Mouse (Mus musculus) cerebellum, adult 9-11 months (tissue): ENCODE data around the gene Gna12.

Source experiments
- DNase-seq: peaks from one replicate; pipeline ENCODE4 v3.0.0; 2022

Gna12 gene

DNA sequence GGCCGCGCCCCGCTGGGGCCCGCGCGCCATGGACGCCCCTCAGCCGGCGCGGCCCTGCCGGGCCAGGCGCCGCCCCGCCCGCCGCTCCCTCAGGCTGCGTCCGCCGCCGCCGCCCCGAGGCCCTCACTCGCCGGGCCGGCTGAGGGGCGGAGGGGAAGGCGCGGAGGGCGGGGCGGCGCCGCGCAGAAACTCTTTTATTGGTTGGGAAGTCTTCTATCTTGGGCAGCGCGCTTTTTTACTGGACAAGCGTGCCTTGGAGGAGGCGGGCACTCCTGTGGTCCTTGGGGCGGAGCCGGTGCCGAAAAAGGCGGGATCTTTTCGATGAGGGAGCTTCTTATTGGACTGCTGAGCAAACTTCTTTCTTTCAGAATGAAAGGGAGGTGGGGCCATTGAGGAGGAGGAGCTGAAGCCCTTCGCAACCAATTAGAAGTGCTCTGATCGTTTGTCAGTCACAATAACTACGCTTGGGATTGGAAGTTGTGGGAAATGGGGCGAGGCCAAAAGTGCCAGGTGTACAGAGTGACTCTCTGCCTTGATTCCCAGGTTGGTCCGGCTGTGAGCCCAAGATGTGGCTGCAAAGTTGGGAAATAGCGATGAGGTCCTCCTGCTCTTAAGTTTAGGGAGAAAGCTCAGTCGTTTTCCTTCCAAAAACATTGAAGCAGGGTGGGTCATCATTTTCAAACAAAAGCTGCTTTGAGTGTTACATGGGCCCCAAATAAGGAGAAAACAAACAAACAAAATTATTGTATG lies at the start of gene Gna12:
TSS of gene Gna12 (minus strand) at position 118 of the 750 bp plus-strand sequence.
- DNase-seq = peak; percentile 99

- DNase-seq = no peak
Observed at GRCm38 (mm10) chr5:140878644-140879043, 48.4 kb upstream of the Gna12 start.

DNA sequence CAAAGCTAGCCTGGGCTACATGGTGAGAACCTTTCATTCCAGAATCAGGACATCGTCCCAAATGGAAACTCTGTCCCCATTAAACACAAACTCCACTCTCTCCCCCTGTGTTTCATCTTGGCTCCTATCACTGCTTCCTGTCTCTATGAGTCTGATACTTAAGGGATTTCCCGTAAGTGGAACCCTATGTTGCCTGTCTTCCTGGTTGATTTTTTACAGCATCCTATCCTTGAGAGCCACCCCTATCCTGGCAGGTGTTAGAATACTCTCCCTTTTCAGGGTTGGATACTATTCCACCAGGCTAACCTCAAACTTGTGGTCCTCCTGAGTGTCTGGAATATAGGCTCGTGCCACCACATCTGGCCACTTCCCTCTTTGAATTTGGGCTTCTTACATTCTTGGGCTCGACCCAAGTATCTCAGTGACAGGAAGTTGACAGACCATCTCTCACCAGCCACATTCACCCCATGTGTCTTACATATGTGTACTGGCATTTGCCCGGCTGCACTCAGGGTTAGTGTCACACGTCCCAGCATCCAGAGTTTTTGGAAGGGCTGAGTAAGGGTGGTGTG lies 43.6 kb upstream of the Gna12 start:
- no peak for DNase-seq

- no peak for DNase-seq
Observed at GRCm38 (mm10) chr5:140873039-140873551, 42.9 kb upstream of the Gna12 start.

DNA sequence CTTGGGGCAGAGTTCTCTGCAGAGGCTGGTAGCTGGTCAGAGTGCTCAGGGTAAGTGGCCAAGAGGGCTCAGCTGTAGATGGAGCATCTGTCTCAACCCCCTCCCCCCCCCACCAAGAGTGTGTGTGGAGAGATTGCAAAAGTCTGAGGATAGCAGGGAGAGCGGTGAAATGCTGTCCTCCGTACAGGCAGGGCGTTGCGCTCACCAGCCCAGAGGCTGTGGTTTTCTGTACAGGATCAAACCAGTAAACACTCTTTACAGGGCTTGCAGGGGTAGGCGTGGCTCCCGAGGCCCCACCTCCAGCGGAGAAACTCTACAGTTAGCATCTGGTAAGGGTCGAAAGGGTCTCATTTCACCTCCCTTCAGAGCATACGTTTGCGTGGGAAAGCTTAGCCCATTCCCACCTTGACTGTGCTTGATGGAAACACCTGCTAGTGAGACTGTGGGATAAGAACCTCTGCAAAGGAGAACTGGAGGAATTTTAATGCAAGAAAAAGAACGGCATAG lies 42.4 kb upstream of the Gna12 start:
- DNase-seq = no peak

- DNase-seq = no peak
Observed at GRCm38 (mm10) chr5:140871241-140871640, 41.0 kb upstream of the Gna12 start.

DNA sequence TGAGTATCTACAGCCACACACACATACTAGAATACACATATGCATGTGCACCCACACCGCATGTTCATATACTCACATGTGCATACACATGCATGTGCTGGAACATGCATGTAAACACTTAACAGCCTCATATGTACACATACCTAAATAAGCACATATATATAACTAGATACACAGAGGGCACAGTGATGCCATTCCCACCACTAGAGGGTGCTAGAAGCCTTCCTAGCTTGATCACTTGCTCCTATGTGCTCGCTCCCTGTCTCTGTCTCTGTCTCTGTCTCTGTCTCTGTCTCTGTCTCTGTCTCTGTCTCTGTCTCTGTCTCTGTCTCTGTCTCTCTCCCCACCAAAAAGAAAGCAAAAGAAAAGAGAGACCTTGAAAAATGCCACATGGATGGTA lies 38.8 kb upstream of the Gna12 start:
- no peak for DNase-seq

GRCm38 (mm10) chr5:140859730-140860129 lies 29.5 kb upstream of the Gna12 start:
- DNase-seq = no peak

DNA sequence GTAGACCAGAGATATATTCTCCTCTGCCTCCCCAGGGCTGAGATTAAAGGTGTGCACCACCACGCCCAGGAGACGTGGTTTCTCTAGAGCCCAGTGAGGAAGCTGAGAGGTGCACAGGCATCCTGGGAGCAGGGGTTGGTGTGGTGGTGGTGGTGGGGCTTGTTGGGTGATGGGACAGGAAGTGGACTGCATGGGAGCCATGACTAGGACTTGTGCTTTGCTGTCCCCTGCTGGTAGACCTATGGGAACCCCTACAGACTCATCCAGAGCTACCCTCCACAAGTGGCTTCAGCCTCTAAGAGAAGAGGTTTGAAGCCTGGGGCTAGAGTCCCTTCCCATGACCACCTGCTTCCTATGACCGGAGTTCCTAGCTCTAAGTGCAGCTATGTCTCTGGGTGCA lies 28.1 kb upstream of the Gna12 start:
- no peak for DNase-seq

- no peak for DNase-seq
Observed at GRCm38 (mm10) chr5:140857432-140858154, 27.4 kb upstream of the Gna12 start.

DNA sequence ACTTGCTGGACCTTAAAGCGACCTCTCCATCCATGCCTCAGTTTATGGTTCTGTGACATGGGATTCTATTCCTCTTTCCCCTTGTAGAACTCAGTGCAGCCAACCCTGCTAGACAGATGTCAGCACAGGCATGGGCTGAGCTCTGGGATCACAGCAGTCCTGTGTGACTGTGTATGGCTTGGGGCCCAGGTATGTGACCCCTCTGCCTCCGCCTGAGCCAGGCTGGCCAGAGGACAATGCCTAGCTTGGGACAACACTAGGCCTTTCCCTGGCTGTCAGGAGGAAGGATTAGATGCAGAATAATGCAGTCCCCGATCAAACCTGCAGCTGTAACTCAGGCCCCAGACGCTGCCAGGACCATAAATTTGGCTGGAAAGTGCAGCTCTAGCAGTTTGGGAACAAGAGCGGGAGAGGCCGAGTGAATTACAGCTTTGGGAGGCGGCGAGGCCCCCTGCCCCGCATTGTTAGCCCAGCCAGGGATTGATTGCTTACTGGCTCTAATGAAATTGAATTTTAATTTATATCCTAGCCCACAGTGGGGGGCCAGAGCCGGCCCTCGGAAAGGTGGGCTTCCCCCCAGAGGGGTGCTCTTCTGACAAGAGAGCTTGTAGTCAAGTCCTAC lies 25.8 kb upstream of the Gna12 start:
- DNase-seq = no peak

- no peak for DNase-seq
Observed at GRCm38 (mm10) chr5:140854700-140855099, 24.5 kb upstream of the Gna12 start.

GRCm38 (mm10) chr5:140853723-140854122 lies 23.5 kb upstream of the Gna12 start:
- DNase-seq = no peak

GRCm38 (mm10) chr5:140852435-140852996 lies 22.3 kb upstream of the Gna12 start:
- no peak for DNase-seq

DNA sequence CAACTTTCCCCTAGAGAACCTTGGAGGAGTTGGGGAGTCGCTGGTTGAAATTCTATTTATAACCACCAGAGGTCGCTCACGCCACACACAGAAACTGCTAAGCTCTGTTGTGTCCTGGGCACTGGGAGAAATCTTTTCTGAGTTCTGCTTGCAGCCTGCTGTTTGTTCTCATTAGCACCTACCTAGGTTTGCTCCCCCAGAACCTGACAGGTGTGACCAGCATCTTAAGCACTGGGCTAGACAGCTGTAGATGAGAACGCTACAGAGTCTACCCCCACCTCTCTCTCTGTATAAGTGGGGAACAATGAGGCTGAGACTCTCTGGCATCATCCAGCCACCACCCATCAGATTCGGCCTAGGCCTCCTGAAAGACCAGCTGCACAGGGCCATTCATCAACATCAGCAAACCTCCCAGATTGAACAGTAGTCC lies 17.1 kb upstream of the Gna12 start:
- DNase-seq = no peak

DNA sequence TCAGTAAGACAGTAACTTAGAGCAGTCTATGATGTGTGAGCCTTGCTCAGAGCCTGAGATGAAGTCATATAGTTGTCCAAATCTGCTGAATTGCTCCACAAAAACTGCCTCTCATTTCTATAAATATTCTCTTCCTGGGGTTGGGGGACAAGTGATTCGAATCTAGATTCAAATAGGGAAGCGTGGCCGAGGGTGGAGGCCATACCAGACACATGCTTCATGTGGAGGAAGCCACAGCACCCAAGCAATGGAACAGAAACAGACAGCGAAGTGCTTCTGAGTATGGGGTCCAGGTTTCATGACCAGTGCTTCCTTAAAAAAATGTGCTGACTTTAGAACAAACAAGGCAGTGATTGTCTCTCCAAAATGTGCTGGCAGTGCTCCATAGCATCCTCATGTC lies 11.7 kb upstream of the Gna12 start:
- DNase-seq = no peak

DNA sequence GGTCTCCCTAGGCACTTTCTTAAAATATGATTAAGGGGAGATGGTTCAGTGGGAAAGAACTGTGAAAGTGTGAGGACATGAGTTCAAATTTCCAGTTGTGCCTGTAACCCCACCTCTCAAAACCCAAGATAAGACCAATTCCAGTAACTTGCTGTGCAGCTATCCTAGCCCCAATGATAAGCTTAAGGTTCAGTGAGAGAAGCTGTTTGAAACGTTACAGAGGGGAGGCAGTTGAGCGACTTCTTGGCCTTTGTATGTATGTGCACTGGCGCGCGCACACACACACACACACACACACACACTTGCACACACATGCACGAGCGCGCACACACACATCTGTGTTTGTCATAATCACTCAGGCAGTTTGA lies 817 bp upstream of the Gna12 start:
- DNase-seq = no peak

DNA sequence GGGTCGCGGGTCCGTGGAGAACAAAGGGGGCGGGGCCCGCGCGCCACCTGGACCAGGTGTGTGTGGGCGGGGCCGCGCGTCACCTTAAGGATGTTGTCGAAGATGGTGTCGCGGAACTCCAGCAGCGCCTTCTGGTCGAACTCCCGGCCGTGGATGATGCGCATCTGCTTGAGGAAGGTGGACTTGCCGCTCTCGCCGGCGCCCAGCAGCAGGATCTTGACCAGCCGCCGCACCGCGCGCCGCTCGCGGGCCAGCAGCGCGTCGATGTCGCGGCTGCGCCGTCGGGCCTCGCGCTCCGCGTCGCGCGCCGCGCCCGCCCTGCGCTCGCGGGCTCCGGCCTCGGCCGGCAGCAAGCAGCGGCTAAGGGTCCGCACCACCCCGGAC lies 328 bp downstream of the Gna12 start:
- DNase-seq = peak; percentile 76

DNA sequence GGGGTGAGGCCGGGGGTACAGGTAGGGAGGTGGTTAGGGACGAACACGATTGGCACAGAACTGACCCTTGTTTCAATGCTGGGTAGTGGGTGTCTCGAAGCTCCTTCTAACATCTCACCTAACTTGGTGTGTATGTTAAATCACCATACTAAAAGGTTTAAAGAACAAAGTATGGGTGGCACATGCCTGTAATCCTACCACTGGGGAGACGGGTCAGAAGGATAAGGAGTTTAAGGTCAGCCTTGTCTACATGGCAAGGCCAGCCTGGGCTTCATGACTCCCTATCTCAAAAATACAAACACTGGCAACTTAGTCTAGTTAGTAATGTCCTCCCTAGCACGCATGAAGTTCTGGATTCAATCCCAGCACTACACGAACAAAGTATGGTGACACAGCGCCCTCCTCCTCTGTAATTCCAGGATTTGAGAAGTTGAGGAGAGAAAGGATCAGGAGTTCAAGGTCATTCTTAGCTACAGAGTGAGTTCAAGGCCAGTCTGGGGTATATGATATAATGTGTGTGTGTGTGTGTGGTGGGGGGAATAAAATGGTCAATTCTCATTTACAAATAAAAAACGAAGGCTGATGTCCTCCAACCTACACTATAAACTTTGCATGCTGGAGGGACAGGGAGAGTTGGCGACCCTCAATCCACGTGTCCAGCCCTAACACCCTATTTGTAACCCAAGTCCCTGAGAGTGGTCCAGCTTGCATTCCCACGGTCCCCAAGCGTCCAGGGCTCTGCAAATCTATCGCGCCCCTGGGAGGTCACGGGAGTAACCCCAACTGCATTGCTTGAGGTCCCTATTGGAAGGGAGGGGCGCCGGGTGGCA lies 935 bp downstream of the Gna12 start:
- peak; percentile 34 for DNase-seq

DNA sequence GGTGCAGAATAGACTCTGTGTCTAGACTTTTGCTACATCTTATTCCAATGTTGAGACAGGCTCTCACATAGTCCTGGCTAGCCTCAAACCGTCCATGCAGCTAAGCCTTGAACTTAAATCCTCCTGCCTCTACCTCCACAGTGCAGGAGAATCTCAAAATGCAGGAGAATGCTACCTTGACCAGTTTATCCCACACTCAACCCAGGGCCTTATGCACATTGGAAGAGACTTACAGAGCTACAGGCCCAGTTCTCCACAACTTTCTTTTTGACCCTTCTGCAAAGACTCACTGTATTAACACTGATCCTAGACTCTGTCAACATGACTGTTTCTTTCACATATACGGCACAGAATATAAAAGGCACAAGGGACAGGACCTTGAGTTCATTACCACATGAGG lies 1.9 kb downstream of the Gna12 start:
- no peak for DNase-seq

- DNase-seq = no peak
Observed at GRCm38 (mm10) chr5:140827896-140828295, 2.3 kb downstream of the Gna12 start.

- no peak for DNase-seq
Observed at GRCm38 (mm10) chr5:140827413-140827812, 2.8 kb downstream of the Gna12 start.
